Mouse (Mus musculus): ENCODE data around the gene Arl6ip5.

The Arl6ip5 gene

GRCm38 (mm10) chr6:97210191-97210961 is at the start of gene Arl6ip5:
TSS of gene Arl6ip5 (plus strand) at chr6:97210689.
- peak; percentile 67 for DNase-seq (ENCODE audit: low read depth, low spot score)

GRCm38 (mm10) chr6:97175716-97176115 is 34.8 kb upstream of the Arl6ip5 start:
- no peak for DNase-seq (ENCODE audit: low read depth, low spot score)

- DNase-seq (ENCODE audit: low read depth, low spot score): peak; percentile 85
Observed at GRCm38 (mm10) chr6:97178491-97179366, 31.8 kb upstream of the Arl6ip5 start, which contains the start of gene Tmf1. TSS of gene Tmf1 (minus strand) at chr6:97179122.

DNA sequence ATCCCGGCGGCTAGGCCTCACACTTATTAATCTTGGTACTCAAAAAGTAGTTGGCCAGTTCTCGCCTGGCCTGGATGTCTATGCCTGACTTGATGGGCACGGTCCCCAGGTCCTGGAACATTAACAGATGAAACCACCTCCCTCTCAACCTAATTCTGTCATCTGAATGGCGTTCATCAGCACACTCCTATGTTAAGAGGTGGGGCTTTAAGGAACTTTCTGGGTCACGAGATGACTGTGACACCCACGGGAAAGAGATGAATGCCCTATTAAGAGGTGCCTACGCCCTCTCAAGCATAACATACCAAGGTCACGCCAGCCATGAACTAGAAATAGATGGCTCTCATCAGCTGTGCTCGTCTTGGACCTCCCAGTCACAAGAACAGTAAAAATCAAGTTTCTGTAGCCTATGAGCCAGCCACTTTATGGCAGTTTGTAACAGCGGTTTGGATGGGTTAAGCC is 31.1 kb upstream of the Arl6ip5 start:
- DNase-seq (ENCODE audit: low read depth, low spot score): no peak

- no peak for DNase-seq (ENCODE audit: low read depth, low spot score)
Observed at GRCm38 (mm10) chr6:97200437-97200836, 10.1 kb upstream of the Arl6ip5 start.

- DNase-seq (ENCODE audit: low read depth, low spot score): no peak
Observed at GRCm38 (mm10) chr6:97202477-97202876, 8.0 kb upstream of the Arl6ip5 start.

GRCm38 (mm10) chr6:97204252-97204869 is 6.1 kb upstream of the Arl6ip5 start:
- no peak for DNase-seq (ENCODE audit: low read depth, low spot score)

DNA sequence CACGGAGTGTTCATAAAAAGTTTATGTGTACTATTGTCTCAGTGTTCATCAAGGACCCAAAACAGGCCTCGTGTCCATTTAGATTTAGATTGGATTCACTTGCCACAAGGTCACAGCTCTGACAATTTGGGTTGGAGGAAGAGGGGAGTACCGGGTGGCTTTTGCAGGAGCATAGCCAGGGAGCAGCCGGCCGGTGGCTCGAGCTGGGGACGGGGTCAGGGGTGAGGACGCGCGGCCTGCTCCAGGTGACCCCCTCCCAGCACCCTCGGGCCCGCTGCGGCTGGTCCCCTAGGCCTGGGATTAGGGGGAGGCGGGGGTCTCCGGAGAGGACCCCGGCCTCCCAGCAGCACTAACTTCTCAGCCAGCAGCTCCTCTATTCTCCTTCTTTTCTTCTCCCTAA is 5.5 kb upstream of the Arl6ip5 start:
- no peak for DNase-seq (ENCODE audit: low read depth, low spot score)

DNA sequence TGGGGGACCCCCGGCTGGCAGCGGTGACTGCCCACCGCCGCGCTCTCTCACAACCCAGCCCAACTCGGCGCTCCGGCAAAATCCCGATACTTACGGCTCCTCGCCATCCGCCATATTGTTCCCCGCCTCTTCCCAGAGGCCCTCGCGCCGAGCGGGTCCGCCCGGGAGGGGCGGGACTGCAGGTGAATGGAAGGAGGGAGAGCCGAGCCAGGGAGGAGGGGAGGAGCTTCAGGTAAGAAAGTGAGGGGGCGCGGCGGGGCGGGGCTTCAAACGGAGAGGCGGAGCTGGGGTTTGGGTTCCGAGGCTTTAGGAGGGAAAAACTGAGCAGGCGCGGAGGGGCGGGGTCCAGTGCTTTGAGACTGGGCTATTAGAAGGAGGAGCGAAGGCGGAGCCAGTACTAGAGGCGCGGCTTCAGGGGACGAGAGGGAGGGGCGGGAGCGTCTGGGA is 5.0 kb upstream of the Arl6ip5 start, which contains the start of gene Uba3:
Uba3 (minus strand) TSS at position 209 of the 447 bp plus-strand sequence.
- peak; percentile 97 for DNase-seq (ENCODE audit: low read depth, low spot score)

GRCm38 (mm10) chr6:97207085-97207484 is 3.4 kb upstream of the Arl6ip5 start:
- DNase-seq (ENCODE audit: low read depth, low spot score): no peak

DNA sequence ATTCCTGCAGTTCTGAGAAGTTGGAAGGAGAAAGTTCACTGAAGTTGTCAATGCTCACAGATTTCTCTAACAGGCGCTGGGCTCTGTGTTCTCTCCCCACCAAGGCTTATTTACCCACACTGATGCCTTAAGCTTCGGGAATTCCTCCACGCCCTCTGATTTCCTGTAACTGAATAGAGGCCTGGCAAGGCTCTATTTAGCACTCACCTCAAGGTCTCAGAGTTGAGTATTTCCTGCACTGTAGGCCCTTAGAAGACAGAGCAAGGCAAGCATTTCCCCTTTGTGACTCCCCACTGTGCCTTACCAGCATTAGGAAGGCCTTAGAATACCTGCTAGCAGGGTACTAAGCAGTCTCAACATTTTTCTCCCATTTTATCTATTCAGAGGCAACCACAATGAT is 2.1 kb upstream of the Arl6ip5 start:
- DNase-seq (ENCODE audit: low read depth, low spot score): no peak

DNA sequence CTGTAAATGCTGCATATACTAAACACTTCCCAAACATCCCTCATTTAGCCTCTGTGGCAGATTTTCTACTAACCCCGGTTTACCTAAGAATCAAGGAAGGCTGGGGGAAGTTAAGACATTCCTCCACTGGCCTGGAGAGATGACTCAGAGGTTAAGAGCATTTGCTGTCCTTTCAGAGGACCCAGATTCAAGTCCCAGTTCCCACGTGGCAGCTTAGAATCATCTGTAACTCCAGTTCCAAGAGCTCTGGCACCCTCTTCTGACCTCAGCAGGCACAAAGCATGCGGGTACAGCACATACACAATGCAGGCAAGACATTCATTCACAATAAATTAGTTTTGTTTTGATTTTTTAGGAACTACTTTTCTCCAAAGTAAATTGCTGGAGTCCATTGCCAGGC is 1.3 kb upstream of the Arl6ip5 start:
- DNase-seq (ENCODE audit: low read depth, low spot score): no peak

- DNase-seq (ENCODE audit: low read depth, low spot score): no peak
Observed at GRCm38 (mm10) chr6:97209751-97210150, 738 bp upstream of the Arl6ip5 start.

DNA sequence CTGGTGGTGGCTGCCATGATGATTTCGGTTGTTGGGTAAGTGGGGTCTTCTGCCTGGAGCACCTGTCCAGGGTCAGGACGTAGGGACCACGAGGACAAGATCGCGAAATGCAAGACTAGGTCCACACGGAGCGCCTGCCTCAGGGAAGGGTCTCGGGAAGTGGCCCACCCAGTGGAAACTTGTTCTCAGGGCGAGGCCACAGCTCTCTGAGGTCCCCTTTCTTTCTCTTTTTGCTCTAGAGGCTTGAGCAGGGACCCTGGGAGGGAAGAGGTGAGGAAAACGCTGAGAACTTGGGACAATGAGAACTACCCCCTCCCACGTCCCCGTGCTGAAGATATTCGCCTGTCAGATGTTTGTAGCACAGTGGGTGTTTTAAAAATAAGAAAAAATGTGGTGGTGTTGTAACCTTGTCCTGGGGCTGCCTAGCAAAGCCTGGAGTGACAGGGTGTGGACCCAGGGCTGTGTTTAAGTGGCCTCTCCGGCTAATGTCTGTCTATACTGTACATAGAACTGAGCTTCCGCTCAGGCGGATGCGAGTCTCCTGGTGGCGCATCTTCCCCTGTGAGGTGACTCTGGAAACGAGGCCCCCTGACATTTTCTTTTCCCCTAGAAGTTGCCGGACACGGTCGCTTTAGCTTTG is 593 bp downstream of the Arl6ip5 start:
- DNase-seq (ENCODE audit: low read depth, low spot score): no peak

DNA sequence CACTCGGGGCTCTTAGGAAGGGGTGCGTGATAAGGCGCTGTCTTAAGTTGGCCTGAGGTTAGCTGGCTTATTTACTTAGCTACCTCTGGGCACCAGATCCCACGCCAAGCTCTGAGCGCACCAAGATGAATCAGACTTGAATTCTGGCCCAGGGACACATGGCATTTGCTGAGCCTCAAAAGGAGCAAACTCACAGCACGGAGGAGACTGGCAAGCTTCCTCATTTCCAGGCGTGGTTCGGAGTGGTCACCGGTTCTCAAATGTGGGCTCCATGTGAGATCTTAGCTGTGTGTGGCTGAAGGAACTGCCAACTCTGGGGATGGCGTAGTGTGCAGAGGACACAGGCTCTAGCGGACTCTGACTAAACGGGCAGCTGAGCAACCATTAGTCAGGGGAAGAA is 1.5 kb downstream of the Arl6ip5 start:
- DNase-seq (ENCODE audit: low read depth, low spot score): no peak

GRCm38 (mm10) chr6:97216154-97216821 is 5.8 kb downstream of the Arl6ip5 start:
- no peak for DNase-seq (ENCODE audit: low read depth, low spot score)

GRCm38 (mm10) chr6:97220672-97221071 is 10.2 kb downstream of the Arl6ip5 start:
- no peak for DNase-seq (ENCODE audit: low read depth, low spot score)

DNA sequence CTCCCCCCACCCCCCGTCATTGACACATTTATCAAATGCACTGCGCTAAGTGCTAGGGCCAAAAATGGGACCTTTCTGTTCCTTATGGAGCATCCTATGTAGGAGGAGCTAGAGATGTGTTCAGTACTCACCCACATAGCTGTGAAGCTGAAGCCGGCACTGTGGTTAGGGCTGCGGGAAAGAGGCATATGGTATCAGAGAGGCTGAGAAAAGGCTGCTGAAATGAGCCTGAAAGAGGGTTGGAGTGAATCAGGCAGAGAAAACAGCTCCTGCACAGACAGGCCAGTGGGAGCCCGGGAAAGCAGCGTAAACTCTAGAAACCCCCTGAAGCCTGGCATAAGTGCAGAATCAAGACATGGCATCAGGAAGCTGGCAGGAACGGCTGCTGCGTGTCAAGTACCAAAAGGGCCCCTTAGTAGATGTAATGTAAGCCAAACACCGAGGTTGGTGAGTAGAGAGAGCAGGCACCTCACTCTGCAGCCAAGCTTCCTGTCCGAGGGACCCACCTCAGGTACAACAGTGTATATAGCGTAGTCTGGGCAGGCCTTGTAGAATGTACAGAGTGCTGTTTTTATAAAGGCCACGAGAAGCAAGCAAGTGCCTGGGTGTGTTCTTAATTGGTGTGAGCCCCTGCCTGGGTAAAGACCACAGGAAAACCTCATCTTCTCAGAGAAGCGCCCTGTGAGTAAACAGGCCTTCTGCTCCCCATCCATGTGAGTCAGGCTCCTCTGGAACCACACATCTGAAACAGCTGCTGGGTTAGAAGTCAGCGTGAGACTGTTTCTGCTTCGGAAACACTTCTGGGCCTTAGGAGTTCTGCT is 10.9 kb downstream of the Arl6ip5 start:
- DNase-seq (ENCODE audit: low read depth, low spot score): no peak

- DNase-seq (ENCODE audit: low read depth, low spot score): no peak
Observed at GRCm38 (mm10) chr6:97222321-97222720, 11.8 kb downstream of the Arl6ip5 start.

DNA sequence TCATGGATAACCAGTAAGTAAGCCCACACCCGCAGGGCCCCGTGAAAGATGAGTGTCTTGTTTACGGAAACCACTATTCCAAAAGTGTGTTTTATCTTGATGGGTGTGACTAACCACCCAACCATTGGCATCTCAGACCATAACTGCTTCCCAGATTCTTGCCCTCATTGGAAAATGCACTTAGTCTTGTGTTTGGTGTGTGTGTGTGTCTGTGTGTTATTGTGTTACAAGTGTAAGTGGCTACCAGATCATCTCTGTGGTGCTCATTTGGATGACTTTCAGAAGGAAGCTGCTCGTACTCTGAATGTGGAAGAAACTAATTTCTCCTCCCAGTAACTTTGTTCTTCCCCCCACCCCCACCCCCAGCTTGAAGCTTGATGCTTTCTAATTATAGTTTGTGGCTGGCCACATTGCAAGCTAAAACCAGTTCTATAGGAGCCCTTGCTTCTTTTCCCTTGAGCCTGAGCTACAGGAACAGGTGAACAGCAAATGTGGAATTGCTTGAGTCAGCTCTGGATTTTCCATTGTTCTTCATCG is 12.5 kb downstream of the Arl6ip5 start:
- no peak for DNase-seq (ENCODE audit: low read depth, low spot score)

All from retina, adult 2 months (tissue).